Mouse (Mus musculus) cerebellum, adult 2 months (tissue): ENCODE data around the gene 1700029P11Rik. TPM values are rescaled to one million over a fixed set of nuclear protein-coding genes. Genes with fewer than 3 reads are reported as not detected.
A peak's percentile ranks its signal among the peaks of the same experiment; 100 is the strongest.

Experiments used
- DNase-seq, 2 experiments: peaks; one replicate each; pipeline ENCODE4 v3.0.0; 2021
- H3K27ac ChIP-seq: fragments of 200-500 bp; 2 replicates; pipeline ENCODE4 v1.5.1; 2012; ENCODE audit warnings: low read length, control low read depth, inconsistent platforms; ENCODE audit not compliant: insufficient read depth
- H3K27me3 ChIP-seq: fragments of 200-500 bp; 2 replicates; pipeline ENCODE4 v1.6.1; 2012; ENCODE audit warnings: inconsistent platforms, mild to moderate bottlenecking, low read length, moderate library complexity; ENCODE audit not compliant: control insufficient read depth, insufficient read depth
- H3K4me1 ChIP-seq: fragments of 200-500 bp; 2 replicates; pipeline ENCODE4 v1.6.1; 2011; ENCODE audit warnings: low read length; ENCODE audit not compliant: control insufficient read depth, insufficient read depth
- H3K4me3 ChIP-seq: fragments of 200-500 bp; replicated peaks from 2 replicates; pipeline ENCODE3; 2011; ENCODE audit warnings: mild to moderate bottlenecking, low read depth, low read length, control low read depth; ENCODE audit not compliant: insufficient read depth
- CTCF ChIP-seq: fragments of 200-500 bp; IDR thresholded peaks from 2 replicates; pipeline ENCODE4 v1.5.1; 2011; ENCODE audit warnings: low read depth, mild to moderate bottlenecking, control low read depth, low read length, moderate library complexity, borderline replicate concordance; ENCODE audit not compliant: insufficient read depth
- POLR2A ChIP-seq: fragments of 200-500 bp; IDR thresholded peaks from 2 replicates; pipeline ENCODE4 v1.6.1; 2011; ENCODE audit warnings: low read length, control low read depth, borderline replicate concordance; ENCODE audit not compliant: insufficient read depth
- WGBS: fragments of 180-500 bp; shearing (Covaris S2); methylation state at CpG from one replicate; pipeline ENCODE4 v1.1.7; 2018; 5-methylcytosine and 5-hydroxymethylcytosine counted together
- polyA plus RNA-seq: library from polyadenylated mRNA; depleted of rRNA; stranded (reverse); fragments of >200 nt; gene quantifications from 2 replicates; pipeline ENCODE4 v1.2.3, GENCODE M21; 2012; rRNA removed

1700029P11Rik gene
- polyA plus RNA-seq, 1 experiment: not detected

GRCm38 (mm10) chr15:82016830-82017229 is 36.5 kb downstream of the 1700029P11Rik start:
- no peaks in the 10 kb centered on the region for H3K27me3 ChIP-seq
- 0 out of 2 replicates have a peak, but pooled peaks cover 2% of the 10 kb centered on the region for H3K4me1 ChIP-seq
- peak overlapping the region; percentile 91 for H3K4me3 ChIP-seq
- no peak for DNase-seq
- WGBS: 9% methylated on average over 6 of the region's 6 CpGs
- no peak overlapping the region; the same call in 1 of the 2 replicates for H3K27ac ChIP-seq
- no peak for TF ChIP-seq POLR2A
- no peak for TF ChIP-seq CTCF

GRCm38 (mm10) chr15:82017461-82017860 is 37.1 kb downstream of the 1700029P11Rik start:
- 58% methylated on average over 4 of the region's 4 CpGs for WGBS
- TF ChIP-seq POLR2A (no peak), CTCF (no peak)
- DNase-seq: no peak

GRCm38 (mm10) chr15:82019288-82019687 is 38.9 kb downstream of the 1700029P11Rik start:
- H3K27me3 ChIP-seq: no peaks in the 10 kb centered on the region
- 88% methylated on average over 3 of the region's 3 CpGs for WGBS
- no peak for DNase-seq
- H3K4me3 ChIP-seq: no peak overlapping the region
- H3K27ac ChIP-seq: no peak overlapping the region
- TF ChIP-seq POLR2A: no peak
- TF ChIP-seq CTCF: no peak
- no peaks in the 10 kb centered on the region for H3K4me1 ChIP-seq

More at GRCm38 (mm10) chr15:82017461-82017860, 37.1 kb downstream of the 1700029P11Rik start:
- H3K27ac ChIP-seq: no peak overlapping the region
- H3K4me3 ChIP-seq: no peak overlapping the region
- H3K27me3 ChIP-seq: no peaks in the 10 kb centered on the region
- H3K4me1 ChIP-seq: 0 out of 2 replicates have a peak, but pooled peaks cover 2% of the 10 kb centered on the region

- Histone ChIP-seq H3K4me3 (no peak overlapping the region), H3K27ac (no peak overlapping the region), H3K4me1 (no peaks in the 10 kb centered on the region), H3K27me3 (no peaks in the 10 kb centered on the region)
- TF ChIP-seq POLR2A (no peak), CTCF (no peak)
- no peak for DNase-seq
- 30% methylated on average over 13 of the region's 13 CpGs for WGBS
Observed at GRCm38 (mm10) chr15:82022535-82023088, 42.3 kb downstream of the 1700029P11Rik start.

- 89% methylated on average over 6 of the region's 6 CpGs for WGBS
- no peak overlapping the region for H3K27ac ChIP-seq
- no peaks in the 10 kb centered on the region for H3K4me1 ChIP-seq
- H3K27me3 ChIP-seq: no peaks in the 10 kb centered on the region
- no peak for TF ChIP-seq POLR2A
- no peak for TF ChIP-seq CTCF
- H3K4me3 ChIP-seq: no peak overlapping the region
- no peak for DNase-seq
Observed at GRCm38 (mm10) chr15:82023965-82024635, 43.8 kb downstream of the 1700029P11Rik start.

GRCm38 (mm10) chr15:82027276-82027675 is 46.9 kb downstream of the 1700029P11Rik start:
- no peak overlapping the region for H3K4me3 ChIP-seq
- H3K4me1 ChIP-seq: no peaks in the 10 kb centered on the region
- no peak overlapping the region for H3K27ac ChIP-seq
- no peak for DNase-seq
- 93% methylated on average over 7 of the region's 7 CpGs for WGBS
- H3K27me3 ChIP-seq: no peaks in the 10 kb centered on the region
- no peak for TF ChIP-seq POLR2A
- no peak for TF ChIP-seq CTCF

GRCm38 (mm10) chr15:82027726-82028125 is 47.4 kb downstream of the 1700029P11Rik start:
- Histone ChIP-seq H3K4me1 (no peaks in the 10 kb centered on the region), H3K27ac (no peak overlapping the region), H3K27me3 (no peaks in the 10 kb centered on the region), H3K4me3 (no peak overlapping the region)
- whole genome bisulfite sequencing: 80% methylated on average over 7 of the region's 7 CpGs
- no peak for TF ChIP-seq CTCF
- no peak for TF ChIP-seq POLR2A
- DNase-seq: no peak

Other genes starting within 250 kb of the 1700029P11Rik start
- gene Zc3h7b, start 235.5 kb upstream of the 1700029P11Rik start, polyA plus RNA-seq: 67.0 and 72.1 TPM in 2 replicates
- 102 and 113 TPM in 2 replicates for gene Rangap1, start 235.0 kb upstream of the 1700029P11Rik start, polyA plus RNA-seq
- gene Tef, start 178.1 kb upstream of the 1700029P11Rik start, polyA plus RNA-seq: 279 and 288 TPM in 2 replicates
- gene Tob2, start 121.7 kb upstream of the 1700029P11Rik start, polyA plus RNA-seq: 36.9 and 51.5 TPM in 2 replicates
- 62.4 and 67.3 TPM in 2 replicates for gene Phf5a, start 108.6 kb upstream of the 1700029P11Rik start, polyA plus RNA-seq
- 621 and 638 TPM in 2 replicates for gene Aco2, start 108.2 kb upstream of the 1700029P11Rik start, polyA plus RNA-seq
- gene Polr3h, start 54.3 kb upstream of the 1700029P11Rik start, polyA plus RNA-seq: 50.4 and 51.2 TPM in 2 replicates
- 258 and 264 TPM in 2 replicates for gene Csdc2, start 43.8 kb upstream of the 1700029P11Rik start, polyA plus RNA-seq
- 249 and 289 TPM in 2 replicates for gene Pmm1, start 19.6 kb upstream of the 1700029P11Rik start, polyA plus RNA-seq
- 35.9 and 37.9 TPM in 2 replicates for gene Xrcc6, start 7.3 kb downstream of the 1700029P11Rik start, polyA plus RNA-seq
- 142 and 156 TPM in 2 replicates for gene Desi1, start 53.3 kb downstream of the 1700029P11Rik start, polyA plus RNA-seq
- gene Snu13, start 67.1 kb downstream of the 1700029P11Rik start, polyA plus RNA-seq: 114 and 124 TPM in 2 replicates
- not detected in 2 replicates for gene 4930407I10Rik, start 78.6 kb downstream of the 1700029P11Rik start, polyA plus RNA-seq
- gene Mei1, start 89.5 kb downstream of the 1700029P11Rik start, polyA plus RNA-seq: 0.06 and 0.13 TPM in 2 replicates
- gene Ccdc134, start 147.4 kb downstream of the 1700029P11Rik start, polyA plus RNA-seq: 15.4 and 15.5 TPM in 2 replicates
- 104 and 105 TPM in 2 replicates for gene Srebf2, start 166.6 kb downstream of the 1700029P11Rik start, polyA plus RNA-seq
- 65.4 and 69.9 TPM in 2 replicates for gene Shisa8, start 232.3 kb downstream of the 1700029P11Rik start, polyA plus RNA-seq
- gene Tnfrsf13c, start 243.8 kb downstream of the 1700029P11Rik start, polyA plus RNA-seq: 0.89 and 0.93 TPM in 2 replicates